Mouse (Mus musculus): ENCODE measurements around the gene Myo9b. TPM values are rescaled to one million over a fixed set of nuclear protein-coding genes. Genes with fewer than 3 reads are reported as not detected.
A peak's percentile ranks its signal among the peaks of the same experiment; 100 is the strongest.

Gene Myo9b
- polyA plus RNA-seq, 1 experiment from 2014 or later, result 9.1 TPM

DNA sequence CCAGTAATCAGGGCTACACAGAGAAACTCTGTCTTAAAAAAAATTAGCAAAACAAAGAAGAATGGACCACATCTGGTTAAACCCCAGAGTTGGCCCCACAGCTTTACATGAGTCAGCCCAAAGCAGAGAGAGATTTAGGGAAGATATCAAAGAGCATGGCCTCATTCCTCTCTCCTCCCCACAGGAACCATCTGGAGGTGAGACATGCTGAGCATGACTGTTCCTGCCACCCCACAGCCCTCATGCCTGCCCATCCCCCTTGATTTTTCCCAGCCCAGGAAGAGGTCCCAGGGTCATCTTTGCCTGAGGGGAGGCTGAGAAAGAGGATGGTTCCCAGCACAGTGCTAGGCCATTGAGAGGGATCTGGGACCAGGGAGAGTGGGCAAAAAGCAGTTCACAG lies 95.9 kb downstream of the Myo9b start:
- H3K4me2 ChIP-seq (replicated peaks; ENCODE audit: low read depth, low read length), result no peak overlapping the region
- peaks cover 5% of the 10 kb centered on the region for H3K4me1 ChIP-seq (ENCODE audit: insufficient read depth, low read depth, low read length)
- no peak overlapping the region for H3K9ac ChIP-seq (replicated peaks; ENCODE audit: low read depth)
- DNase-seq (ENCODE audit: low spot score) (no peak), ATAC-seq (no peak)
- TF ChIP-seq CTCF (IDR thresholded peaks at IDR 0.05) (no peak), EP300 (IDR thresholded peaks at IDR 0.05) (no peak)
- no peak overlapping the region for H3K4me3 ChIP-seq (ENCODE audit: low read depth, low read length)
- H3K9me3 ChIP-seq (ENCODE audit: low read length), result no peaks in the 10 kb centered on the region
- H3K27ac ChIP-seq (ENCODE audit: low read length), result 0 out of 2 replicates have a peak overlapping the region, but pooled peaks have one; percentile 91
- H3K27me3 ChIP-seq (replicated peaks; ENCODE audit: insufficient read depth, low read length), result no peaks in the 10 kb centered on the region
- 0 out of 2 replicates have a peak, but pooled peaks cover 13% of the 10 kb centered on the region for H3K36me3 ChIP-seq (ENCODE audit: insufficient read depth, low read length)

DNA sequence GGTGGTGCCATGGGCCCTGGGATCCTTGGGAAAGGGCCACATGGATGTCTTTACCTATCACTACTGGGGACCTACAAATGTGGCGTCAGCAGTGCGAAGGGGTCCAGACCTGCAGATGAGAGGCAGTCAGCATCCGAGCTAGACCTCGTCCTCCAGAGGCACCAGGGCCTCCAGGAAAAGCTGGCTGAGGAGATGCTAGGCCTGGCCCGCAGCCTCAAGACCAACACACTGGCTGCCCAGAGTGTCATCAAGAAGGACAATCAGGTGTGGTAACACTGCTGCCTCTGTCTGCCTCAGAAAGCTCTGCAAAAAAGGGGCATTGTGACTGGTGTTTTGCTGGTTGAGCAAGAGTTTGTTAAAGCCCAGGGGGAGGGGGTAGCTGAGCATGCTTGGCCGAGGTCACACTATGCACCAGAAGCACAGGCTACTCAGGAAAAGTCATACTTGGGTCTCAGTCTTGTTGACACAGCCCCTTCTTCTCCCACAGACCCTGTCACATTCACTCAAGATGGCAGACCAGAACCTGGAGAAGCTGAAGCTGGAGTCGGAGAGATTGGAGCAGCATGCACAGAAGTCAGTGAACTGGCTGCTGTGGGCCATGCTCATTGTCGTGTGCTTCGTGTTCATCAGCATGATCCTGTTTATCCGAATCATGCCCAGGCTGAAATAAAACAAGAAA lies 96.7 kb downstream of the Myo9b start:
- TF ChIP-seq EP300 (IDR thresholded peaks at IDR 0.05) (no peak), CTCF (IDR thresholded peaks at IDR 0.05) (no peak)
- Histone ChIP-seq H3K4me3 (ENCODE audit: low read depth, low read length) (no peak overlapping the region), H3K27me3 (replicated peaks; ENCODE audit: insufficient read depth, low read length) (no peaks in the 10 kb centered on the region), H3K4me1 (ENCODE audit: insufficient read depth, low read depth, low read length) (peaks cover 5% of the 10 kb centered on the region), H3K9me3 (ENCODE audit: low read length) (no peaks in the 10 kb centered on the region), H3K36me3 (ENCODE audit: insufficient read depth, low read length) (0 out of 2 replicates have a peak, but pooled peaks cover 19% of the 10 kb centered on the region), H3K4me2 (replicated peaks; ENCODE audit: low read depth, low read length) (no peak overlapping the region), H3K27ac (ENCODE audit: low read length) (no peak overlapping the region), H3K9ac (replicated peaks; ENCODE audit: low read depth) (no peak overlapping the region)
- WGBS, result 94% methylated on average over 10 of the region's 10 CpGs
- ATAC-seq (no peak), DNase-seq (ENCODE audit: low spot score) (no peak)

DNA sequence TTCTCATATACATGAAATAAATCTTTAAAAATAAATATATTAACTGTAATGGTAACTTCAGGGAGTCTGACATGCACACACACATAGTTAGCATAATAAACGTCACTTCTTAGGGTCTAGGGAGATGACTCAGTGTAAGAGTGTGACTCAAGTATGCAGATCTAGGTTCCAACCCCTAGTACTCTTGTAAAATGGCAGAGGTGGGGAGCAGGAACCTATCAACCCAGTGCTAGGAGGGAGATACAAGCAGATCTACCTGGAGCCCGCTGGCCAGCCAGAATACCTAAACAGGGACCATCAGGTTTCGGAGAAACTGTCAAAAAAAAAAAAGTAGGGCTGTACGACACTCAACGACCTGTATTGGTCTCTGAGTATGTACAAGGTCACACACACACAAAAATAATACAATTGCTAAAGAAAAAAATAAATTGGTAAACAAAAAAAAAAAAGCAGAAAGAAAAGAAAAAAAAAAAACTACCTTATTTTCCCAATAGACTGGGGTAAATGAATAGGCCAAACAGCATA lies 98.3 kb downstream of the Myo9b start:
- Histone ChIP-seq H3K9ac (replicated peaks; ENCODE audit: low read depth) (peak overlapping the region; percentile 58; the same call in 1 of the 2 replicates), H3K36me3 (ENCODE audit: insufficient read depth, low read length) (peaks cover 25% of the 10 kb centered on the region; the same call in 1 of the 2 replicates), H3K4me3 (ENCODE audit: low read depth, low read length) (peak overlapping the region; percentile 74), H3K9me3 (ENCODE audit: low read length) (no peaks in the 10 kb centered on the region), H3K27ac (ENCODE audit: low read length) (peak overlapping the region; percentile 92), H3K4me2 (replicated peaks; ENCODE audit: low read depth, low read length) (peak overlapping the region; percentile 47), H3K27me3 (replicated peaks; ENCODE audit: insufficient read depth, low read length) (no peaks in the 10 kb centered on the region), H3K4me1 (ENCODE audit: insufficient read depth, low read depth, low read length) (peaks cover 5% of the 10 kb centered on the region)
- ATAC-seq (no peak), DNase-seq (ENCODE audit: low spot score) (no peak)
- WGBS, result 18% methylated on average over 5 of the region's 5 CpGs
- TF ChIP-seq CTCF (IDR thresholded peaks at IDR 0.05) (no peak), EP300 (IDR thresholded peaks at IDR 0.05) (no peak)

DNA sequence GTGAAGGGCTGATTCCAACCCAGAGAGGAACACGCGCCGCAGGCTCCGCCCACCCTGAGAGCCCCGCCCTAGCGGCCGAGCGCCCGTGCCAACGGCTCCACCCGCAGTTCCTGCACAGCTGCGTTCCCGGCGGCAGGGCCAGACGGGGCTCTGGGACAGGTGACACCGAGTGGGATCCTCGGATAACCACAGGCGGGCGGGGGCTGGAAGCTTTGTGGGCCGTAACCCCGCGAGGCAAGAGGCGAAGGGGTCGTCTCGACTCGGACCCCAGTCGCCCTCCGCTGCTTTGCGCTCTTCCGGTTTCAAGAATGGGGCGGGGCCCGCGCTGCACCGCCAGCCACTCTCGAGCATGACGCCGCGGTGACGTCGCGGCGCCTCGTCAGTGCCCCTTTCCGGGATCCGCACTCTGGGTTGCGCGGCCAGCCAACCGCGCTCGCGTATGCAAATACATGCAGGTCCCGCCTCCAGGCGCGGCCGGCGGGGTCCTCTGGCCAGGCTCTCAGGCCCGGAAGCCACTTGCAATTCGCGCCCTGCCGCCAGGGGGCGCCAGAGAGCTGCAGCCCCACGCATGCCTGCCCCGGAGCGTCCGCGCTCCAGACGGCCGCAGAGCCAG lies 98.8 kb downstream of the Myo9b start, which contains the start of gene Ocel1:
Gene Ocel1 (plus strand): TSS at position 63 of the 613 bp plus-strand sequence.
- H3K36me3 ChIP-seq (ENCODE audit: insufficient read depth, low read length), result peaks cover 25% of the 10 kb centered on the region; the same call in 1 of the 2 replicates
- ATAC-seq (peak; percentile 90), DNase-seq (ENCODE audit: low spot score) (peak; percentile 99)

DNA sequence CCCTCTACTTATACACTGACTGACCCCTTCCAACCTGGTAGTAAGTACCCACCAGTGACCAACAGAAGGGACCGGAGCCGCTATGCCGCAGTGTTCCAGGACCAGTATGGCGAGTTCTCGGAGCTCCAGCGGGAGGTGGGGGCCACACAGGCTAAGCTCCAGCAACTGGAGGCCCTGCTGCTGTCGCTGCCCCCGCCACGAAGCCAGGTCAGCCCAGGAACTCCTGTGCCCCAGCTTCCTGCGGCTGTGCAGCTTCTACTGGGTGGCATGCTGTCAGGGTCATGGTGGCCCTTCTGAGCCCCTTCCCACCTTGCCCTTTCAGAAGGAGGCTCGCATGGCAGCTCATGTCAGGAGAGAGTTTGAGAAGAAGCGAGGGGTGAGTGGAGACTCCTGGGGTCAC lies 99.9 kb downstream of the Myo9b start:
- no peak overlapping the region for H3K9ac ChIP-seq (replicated peaks; ENCODE audit: low read depth)
- ATAC-seq (no peak), DNase-seq (ENCODE audit: low spot score) (no peak)
- no peak overlapping the region for H3K4me2 ChIP-seq (replicated peaks; ENCODE audit: low read depth, low read length)
- no peaks in the 10 kb centered on the region for H3K9me3 ChIP-seq (ENCODE audit: low read length)
- whole genome bisulfite sequencing, result 80% methylated on average over 12 of the region's 12 CpGs
- peaks cover 25% of the 10 kb centered on the region; the same call in 1 of the 2 replicates for H3K36me3 ChIP-seq (ENCODE audit: insufficient read depth, low read length)
- peaks cover 15% of the 10 kb centered on the region for H3K4me1 ChIP-seq (ENCODE audit: insufficient read depth, low read depth, low read length)
- H3K4me3 ChIP-seq (ENCODE audit: low read depth, low read length), result no peak overlapping the region
- no peak overlapping the region for H3K27ac ChIP-seq (ENCODE audit: low read length)
- H3K27me3 ChIP-seq (replicated peaks; ENCODE audit: insufficient read depth, low read length), result no peaks in the 10 kb centered on the region
- no peak for TF ChIP-seq EP300 (IDR thresholded peaks at IDR 0.05)
- no peak for TF ChIP-seq CTCF (IDR thresholded peaks at IDR 0.05)

More for the DNA sequence above, 98.8 kb downstream of the Myo9b start, which contains the start of gene Ocel1:
- Histone ChIP-seq H3K27me3 (replicated peaks; ENCODE audit: insufficient read depth, low read length) (no peaks in the 10 kb centered on the region), H3K27ac (ENCODE audit: low read length) (peak within 1 kb of the TSS; percentile 92), H3K4me3 (ENCODE audit: low read depth, low read length) (peak within 1 kb of the TSS; percentile 74), H3K4me2 (replicated peaks; ENCODE audit: low read depth, low read length) (peak within 1 kb of the TSS; percentile 47), H3K9me3 (ENCODE audit: low read length) (no peaks in the 10 kb centered on the region), H3K9ac (replicated peaks; ENCODE audit: low read depth) (peak within 1 kb of the TSS; percentile 58), H3K4me1 (ENCODE audit: insufficient read depth, low read depth, low read length) (peaks cover 11% of the 10 kb centered on the region)
- TF ChIP-seq CTCF (IDR thresholded peaks at IDR 0.05) (peak; percentile 98), EP300 (IDR thresholded peaks at IDR 0.05) (no peak)
- under 1% methylated on average over 64 of the region's 68 CpGs for WGBS

DNA sequence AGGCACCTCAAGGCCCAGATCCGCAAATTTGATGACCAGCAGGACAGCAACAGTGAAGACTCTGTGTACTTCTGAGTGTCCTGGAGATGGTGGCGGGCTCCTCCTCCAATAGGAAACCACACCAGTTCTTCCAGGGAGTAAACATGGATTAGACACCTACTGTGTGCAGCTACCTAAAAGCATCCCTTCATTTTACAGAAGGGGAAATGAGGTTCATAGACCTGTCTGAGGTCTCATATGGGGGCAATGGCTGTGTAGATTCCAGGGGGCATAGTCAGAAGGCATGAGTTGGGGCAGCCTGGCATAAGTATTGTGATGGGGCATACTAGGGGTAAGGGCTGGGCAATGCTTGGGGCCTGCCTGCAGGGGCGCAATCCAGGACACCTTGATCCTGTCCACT lies 100.5 kb downstream of the Myo9b start:
- H3K27ac ChIP-seq (ENCODE audit: low read length), result no peak overlapping the region
- 0 out of 2 replicates have a peak, but pooled peaks cover 10% of the 10 kb centered on the region for H3K4me1 ChIP-seq (ENCODE audit: insufficient read depth, low read depth, low read length)
- H3K27me3 ChIP-seq (replicated peaks; ENCODE audit: insufficient read depth, low read length), result no peaks in the 10 kb centered on the region
- no peak; the same call in 1 of the 2 replicates for TF ChIP-seq CTCF (IDR thresholded peaks at IDR 0.05)
- TF ChIP-seq EP300 (IDR thresholded peaks at IDR 0.05), result no peak
- H3K4me3 ChIP-seq (ENCODE audit: low read depth, low read length), result no peak overlapping the region
- 78% methylated on average over 3 of the region's 3 CpGs for WGBS
- peaks cover 25% of the 10 kb centered on the region; the same call in 1 of the 2 replicates for H3K36me3 ChIP-seq (ENCODE audit: insufficient read depth, low read length)
- no peak overlapping the region for H3K9ac ChIP-seq (replicated peaks; ENCODE audit: low read depth)
- ATAC-seq (no peak), DNase-seq (ENCODE audit: low spot score) (no peak)
- no peaks in the 10 kb centered on the region for H3K9me3 ChIP-seq (ENCODE audit: low read length)
- H3K4me2 ChIP-seq (replicated peaks; ENCODE audit: low read depth, low read length), result no peak overlapping the region

Measured in lung, postnatal 0 days (tissue).